Mouse (Mus musculus): ENCODE measurements around the gene Ube2b.

Gene Ube2b

GRCm38 (mm10) chr11:51937361-51937781 is 63.2 kb downstream of the Ube2b start:
- DNase-seq (ENCODE audit: low spot score in 2 of 2) = no peak

GRCm38 (mm10) chr11:51935636-51936434 is 64.7 kb downstream of the Ube2b start:
- no peak for DNase-seq (ENCODE audit: low spot score in 2 of 2)

Measured in cerebellum, postnatal 4 days (tissue).